Mouse (Mus musculus): Measurements from ENCODE around the gene Gata3. TPM values are rescaled to one million over a fixed set of nuclear protein-coding genes. Genes with fewer than 3 reads are reported as not detected.

Gata3 gene
- polyA plus RNA-seq, 1 experiment from 2014 or later, result 22.6 TPM

DNA sequence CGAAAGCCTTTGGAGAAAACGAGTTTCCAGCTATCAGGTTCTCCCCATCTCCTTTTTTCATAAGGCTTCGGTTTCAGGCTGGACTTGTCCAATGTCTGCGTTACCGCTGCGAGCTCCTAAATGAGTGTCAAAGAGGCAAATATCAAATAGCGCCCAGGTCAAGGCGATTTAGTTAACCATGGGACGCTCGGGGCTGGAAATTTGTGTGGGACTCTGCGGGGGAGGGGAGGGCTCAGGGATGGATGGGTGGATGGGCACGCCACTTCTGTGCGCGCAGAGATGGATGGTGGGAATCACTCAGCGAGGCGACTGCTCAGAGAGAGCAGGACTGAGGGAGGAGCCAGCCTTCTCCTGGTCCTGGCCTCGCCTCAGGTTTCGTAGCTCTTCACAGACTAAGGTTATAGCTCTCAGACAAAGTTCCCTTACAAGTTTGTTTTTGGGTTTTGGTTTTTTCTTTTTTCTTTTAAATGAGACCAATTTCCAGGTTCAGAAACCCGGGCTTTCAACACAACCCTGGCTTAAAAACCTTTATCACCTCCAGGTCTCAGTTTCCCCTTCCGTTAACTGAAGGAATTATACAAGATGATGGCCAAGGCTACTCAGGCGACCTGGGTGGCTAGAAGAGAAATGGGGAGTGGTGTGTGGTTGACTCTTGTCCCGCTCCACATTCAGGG lies 6.4 kb upstream of the Gata3 start:
- Histone ChIP-seq H3K4me1 (peaks cover 9% of the 10 kb centered on the region; the same call in 1 of the 2 replicates), H3K4me3 (peak overlapping the region; percentile 15; the same call in 1 of the 2 replicates), H3K27me3 (peaks cover 79% of the 10 kb centered on the region), H3K27ac (no peak overlapping the region), H3K36me3 (no peaks in the 10 kb centered on the region), H3K9ac (no peak overlapping the region), H3K4me2 (replicated peaks) (peak overlapping the region; percentile 38), H3K9me3 (no peaks in the 10 kb centered on the region)
- no peak; the same call in 1 of the 2 replicates for ATAC-seq (ENCODE audit: insufficient number of reproducible peaks, insufficient read depth, low FRiP score, low TSS enrichment)
- 2% methylated on average over 22 of the region's 22 CpGs for WGBS

DNA sequence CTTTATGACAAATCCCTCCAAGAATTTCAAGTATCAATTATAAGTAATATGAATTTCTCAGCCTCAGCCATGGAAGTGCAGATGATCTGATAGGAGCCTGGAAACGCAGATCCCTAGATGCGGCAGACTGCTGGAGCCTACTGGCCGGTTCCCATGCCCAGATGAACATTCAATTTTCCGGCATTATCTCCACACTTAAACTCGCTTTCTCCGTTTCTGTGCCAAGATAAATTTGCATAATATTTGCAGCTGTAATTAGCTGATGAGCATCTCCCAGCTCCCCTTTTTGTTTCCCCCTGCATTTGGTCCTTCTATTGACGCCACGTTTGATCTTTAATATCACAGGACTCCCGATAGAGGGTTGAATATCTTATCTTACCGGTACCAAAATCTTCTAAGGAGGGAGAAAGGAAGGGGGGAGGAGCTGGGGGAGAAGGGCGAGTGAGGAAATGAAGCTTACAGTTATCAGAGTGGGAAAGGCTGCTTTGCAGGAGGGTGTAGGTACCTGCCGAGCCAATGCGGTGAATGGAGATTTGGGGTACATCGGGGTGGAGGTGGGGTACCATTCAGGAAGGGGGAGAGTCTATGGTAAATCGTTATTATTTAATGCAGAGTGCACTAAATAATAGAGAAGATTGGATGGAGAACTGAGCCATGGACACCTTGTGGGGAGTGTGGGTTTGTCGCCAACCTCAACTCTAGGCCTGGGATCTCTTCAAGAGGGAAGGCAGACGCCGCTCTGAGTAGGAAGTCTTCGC lies 5.2 kb upstream of the Gata3 start:
- Histone ChIP-seq H3K4me3 (no peak overlapping the region), H3K4me2 (replicated peaks) (0 out of 2 replicates have a peak overlapping the region, but pooled peaks have one; percentile 38), H3K4me1 (peaks cover 9% of the 10 kb centered on the region; the same call in 1 of the 2 replicates), H3K36me3 (no peaks in the 10 kb centered on the region), H3K27ac (no peak overlapping the region), H3K9me3 (no peaks in the 10 kb centered on the region), H3K27me3 (peaks cover 91% of the 10 kb centered on the region), H3K9ac (no peak overlapping the region)
- 2% methylated on average over 19 of the region's 19 CpGs for WGBS
- no peak for ATAC-seq (ENCODE audit: insufficient number of reproducible peaks, insufficient read depth, low FRiP score, low TSS enrichment)

DNA sequence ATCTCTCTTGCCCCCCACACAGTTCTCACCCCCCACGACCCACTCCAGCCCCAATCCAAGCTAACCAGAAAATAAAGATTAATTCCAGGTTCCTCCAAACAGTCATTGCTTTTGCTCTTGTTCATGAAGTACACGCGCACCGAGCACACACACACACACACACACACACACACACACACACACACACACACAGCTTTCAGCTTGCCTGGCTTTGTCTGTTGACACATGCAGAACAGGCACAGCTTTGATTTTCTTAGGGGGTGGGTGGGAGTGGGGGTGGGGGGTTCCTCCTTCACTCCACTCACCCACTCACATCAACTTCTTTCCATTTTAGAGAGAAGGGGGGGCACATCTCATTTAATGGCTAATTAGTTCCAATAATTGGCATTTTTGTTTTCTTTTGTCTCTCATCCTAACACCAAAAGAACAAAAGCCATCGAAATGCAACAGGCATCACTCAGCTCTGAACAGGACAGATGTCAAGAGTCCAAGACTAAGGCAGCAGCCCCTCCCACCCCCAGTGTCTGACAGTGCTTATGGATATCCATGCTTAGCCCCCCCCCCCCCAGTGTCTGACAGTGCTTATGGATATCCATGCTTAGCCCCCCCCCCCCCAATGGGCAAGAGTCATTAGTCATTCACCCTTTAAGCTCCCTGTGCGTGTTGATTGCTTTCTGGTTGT lies 3.6 kb upstream of the Gata3 start:
- Histone ChIP-seq H3K36me3 (no peaks in the 10 kb centered on the region), H3K4me1 (peaks cover 14% of the 10 kb centered on the region), H3K27ac (no peak overlapping the region), H3K27me3 (peaks cover 92% of the 10 kb centered on the region), H3K4me2 (replicated peaks) (no peak overlapping the region), H3K4me3 (no peak overlapping the region), H3K9me3 (no peaks in the 10 kb centered on the region), H3K9ac (no peak overlapping the region)
- no peak for ATAC-seq (ENCODE audit: insufficient number of reproducible peaks, insufficient read depth, low FRiP score, low TSS enrichment)
- 1% methylated on average over 5 of the region's 6 CpGs for WGBS

DNA sequence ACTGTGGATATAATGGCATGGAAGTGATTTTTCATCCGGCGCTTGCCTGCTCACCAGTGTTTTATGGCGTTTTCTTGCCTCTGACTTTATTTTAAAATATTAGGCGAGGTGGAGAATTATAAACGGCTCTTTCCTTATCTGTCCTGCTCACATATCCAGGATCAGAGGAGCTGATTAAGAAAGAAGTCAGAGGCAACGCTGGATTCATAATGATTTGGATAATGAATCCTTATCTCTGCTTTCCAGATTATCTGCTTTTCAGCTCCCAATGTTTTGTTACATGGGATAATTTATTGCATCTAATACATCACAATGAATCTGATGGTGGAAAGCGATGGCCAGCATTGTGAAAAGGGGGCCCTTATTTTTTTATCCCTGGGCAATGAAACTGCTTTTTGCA lies 2.7 kb upstream of the Gata3 start:
- no peak overlapping the region for H3K9ac ChIP-seq
- H3K9me3 ChIP-seq, result no peaks in the 10 kb centered on the region
- H3K27ac ChIP-seq, result no peak overlapping the region
- peaks cover 14% of the 10 kb centered on the region for H3K4me1 ChIP-seq
- no peak for ATAC-seq (ENCODE audit: insufficient number of reproducible peaks, insufficient read depth, low FRiP score, low TSS enrichment)
- WGBS, result 6% methylated on average over 7 of the region's 7 CpGs
- no peak overlapping the region for H3K4me2 ChIP-seq (replicated peaks)
- no peaks in the 10 kb centered on the region for H3K36me3 ChIP-seq
- H3K27me3 ChIP-seq, result peaks cover 89% of the 10 kb centered on the region
- H3K4me3 ChIP-seq, result no peak overlapping the region

DNA sequence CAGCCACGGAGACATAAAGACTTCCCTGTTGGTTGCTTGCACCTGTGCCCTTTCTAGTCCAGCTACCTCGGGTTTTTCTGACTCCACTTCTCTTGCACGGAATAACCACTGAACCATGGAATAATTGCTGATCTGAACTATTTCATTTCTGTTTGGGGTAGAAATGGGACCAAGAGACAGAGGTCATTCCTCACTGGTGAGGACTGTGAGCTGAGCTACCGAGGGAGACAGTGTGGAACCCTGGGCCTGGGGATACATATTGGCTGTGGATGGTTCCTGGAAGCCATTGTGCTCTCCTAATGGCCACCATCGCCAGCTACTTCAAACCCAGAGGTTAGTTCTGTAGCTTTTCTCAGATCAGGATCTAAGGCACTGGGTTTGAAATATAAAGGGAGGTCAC lies 1.1 kb upstream of the Gata3 start:
- 2% methylated on average over 5 of the region's 5 CpGs for WGBS
- H3K27ac ChIP-seq, result no peak overlapping the region
- no peaks in the 10 kb centered on the region for H3K9me3 ChIP-seq
- ATAC-seq (ENCODE audit: insufficient number of reproducible peaks, insufficient read depth, low FRiP score, low TSS enrichment), result no peak
- no peak overlapping the region for H3K4me3 ChIP-seq
- H3K27me3 ChIP-seq, result peaks cover 89% of the 10 kb centered on the region
- peaks cover 11% of the 10 kb centered on the region for H3K4me1 ChIP-seq
- H3K9ac ChIP-seq, result no peak overlapping the region
- H3K36me3 ChIP-seq, result no peaks in the 10 kb centered on the region
- H3K4me2 ChIP-seq (replicated peaks), result no peak overlapping the region

DNA sequence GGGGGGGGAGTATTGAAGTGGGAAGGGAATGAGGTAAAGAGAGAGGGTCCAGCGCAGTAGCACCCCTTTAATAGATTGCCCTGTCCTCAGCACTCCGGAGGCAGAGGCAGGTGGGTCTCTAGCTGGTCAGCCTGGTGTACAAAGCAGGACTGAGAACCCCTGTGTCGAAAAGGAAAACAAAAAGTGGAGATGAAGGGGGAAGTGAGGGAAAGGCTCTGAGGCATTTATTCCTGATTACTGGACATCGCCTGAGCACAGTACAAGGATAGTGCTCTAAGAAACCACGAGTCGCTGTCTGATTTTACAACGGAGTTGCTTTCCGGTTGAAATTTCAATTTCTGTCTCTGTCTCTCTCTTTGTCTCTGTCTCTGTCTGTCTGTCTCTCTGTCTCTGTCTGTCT lies 417 bp upstream of the Gata3 start:
- H3K4me1 ChIP-seq, result peaks cover 5% of the 10 kb centered on the region; the same call in 1 of the 2 replicates
- no peak overlapping the region for H3K9ac ChIP-seq
- peak overlapping the region; percentile 42; the same call in 1 of the 2 replicates for H3K4me2 ChIP-seq (replicated peaks)
- WGBS, result 9% methylated on average over 8 of the region's 8 CpGs
- no peak for ATAC-seq (ENCODE audit: insufficient number of reproducible peaks, insufficient read depth, low FRiP score, low TSS enrichment)
- no peaks in the 10 kb centered on the region for H3K36me3 ChIP-seq
- H3K4me3 ChIP-seq, result 0 out of 2 replicates have a peak overlapping the region, but pooled peaks have one; percentile 25
- no peak overlapping the region for H3K27ac ChIP-seq
- H3K27me3 ChIP-seq, result peaks cover 89% of the 10 kb centered on the region
- H3K9me3 ChIP-seq, result no peaks in the 10 kb centered on the region

DNA sequence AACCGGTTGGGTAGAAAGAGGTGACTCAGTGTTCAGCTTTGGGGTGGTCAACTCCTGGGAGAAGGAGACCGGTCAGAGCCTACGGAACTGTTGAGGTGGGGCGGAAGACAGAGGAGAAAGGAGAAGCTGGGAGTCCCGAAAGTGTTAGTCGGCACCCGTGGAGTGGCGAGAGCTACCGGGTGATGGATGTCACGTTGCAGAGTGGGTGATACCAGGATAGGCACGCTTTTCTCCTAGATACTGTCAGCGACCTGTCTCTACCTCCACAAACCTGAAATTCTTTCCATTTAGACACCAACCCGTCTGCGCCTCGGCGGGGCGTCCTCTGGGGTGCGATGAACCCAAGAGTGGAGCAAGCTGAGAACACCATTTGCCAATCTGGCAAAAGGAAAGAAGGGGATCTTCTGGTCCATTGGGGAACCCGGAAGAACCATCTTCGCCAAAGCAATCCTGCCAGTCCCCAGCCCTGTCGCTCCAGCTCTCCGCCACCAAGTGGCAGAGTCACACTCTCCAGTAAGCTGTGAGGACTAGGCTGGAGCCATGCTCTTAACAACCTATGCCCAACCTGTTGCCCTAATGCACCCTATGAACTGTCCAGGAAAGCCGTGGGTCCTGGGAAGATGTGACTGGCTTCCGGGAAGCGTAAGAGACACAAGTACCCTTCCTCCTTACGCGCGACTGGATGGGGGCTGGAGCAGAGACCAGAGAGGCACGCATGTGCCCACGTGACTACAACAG lies 752 bp downstream of the Gata3 start, which contains the start of gene 9230102O04Rik:
Gene 9230102O04Rik (minus strand): TSS at position 628 of the 738 bp plus-strand sequence.
- peak within 1 kb of the TSS; percentile 25; the same call in 1 of the 2 replicates for H3K4me3 ChIP-seq
- H3K9ac ChIP-seq, result no peak within 1 kb of the TSS

DNA sequence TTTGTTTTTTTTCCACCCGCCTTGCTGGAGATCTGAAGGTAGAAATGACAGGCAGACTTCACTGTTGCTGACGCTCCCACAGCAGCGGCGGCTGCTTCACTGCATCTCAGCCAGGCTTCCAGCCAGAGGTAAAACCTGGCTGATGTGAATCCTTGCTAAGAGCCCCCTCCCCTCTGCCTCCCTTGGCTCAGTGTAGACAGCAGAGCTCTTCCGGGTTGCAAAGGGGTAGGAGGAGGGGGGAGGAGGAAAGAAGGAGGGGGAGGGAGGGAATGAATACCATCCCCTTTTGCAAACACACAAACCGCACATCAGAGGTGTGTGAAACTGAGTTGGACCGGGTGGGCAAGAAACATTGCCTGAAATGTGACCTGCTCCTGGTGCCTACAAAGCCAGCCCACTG lies 2.2 kb downstream of the Gata3 start:
- WGBS, result under 1% methylated on average over 7 of the region's 7 CpGs
- 0 out of 2 replicates have a peak overlapping the region, but pooled peaks have one; percentile 12 for H3K4me3 ChIP-seq
- H3K9ac ChIP-seq, result no peak overlapping the region
- H3K27ac ChIP-seq, result no peak overlapping the region
- H3K9me3 ChIP-seq, result no peaks in the 10 kb centered on the region
- peaks cover 8% of the 10 kb centered on the region; the same call in 1 of the 2 replicates for H3K4me1 ChIP-seq
- no peak for ATAC-seq (ENCODE audit: insufficient number of reproducible peaks, insufficient read depth, low FRiP score, low TSS enrichment)
- no peak overlapping the region for H3K4me2 ChIP-seq (replicated peaks)
- no peaks in the 10 kb centered on the region for H3K36me3 ChIP-seq
- peaks cover 83% of the 10 kb centered on the region for H3K27me3 ChIP-seq

More for the DNA sequence above, 752 bp downstream of the Gata3 start, which contains the start of gene 9230102O04Rik:
- H3K9me3 ChIP-seq, result no peaks in the 10 kb centered on the region
- no peaks in the 10 kb centered on the region for H3K36me3 ChIP-seq
- WGBS, result under 1% methylated on average over 30 of the region's 30 CpGs
- H3K4me1 ChIP-seq, result peaks cover 5% of the 10 kb centered on the region; the same call in 1 of the 2 replicates
- peaks cover 87% of the 10 kb centered on the region for H3K27me3 ChIP-seq
- peak; percentile 59; the same call in 1 of the 2 replicates for ATAC-seq (ENCODE audit: insufficient number of reproducible peaks, insufficient read depth, low FRiP score, low TSS enrichment)
- H3K27ac ChIP-seq, result no peak within 1 kb of the TSS
- peak within 1 kb of the TSS; percentile 42 for H3K4me2 ChIP-seq (replicated peaks)

DNA sequence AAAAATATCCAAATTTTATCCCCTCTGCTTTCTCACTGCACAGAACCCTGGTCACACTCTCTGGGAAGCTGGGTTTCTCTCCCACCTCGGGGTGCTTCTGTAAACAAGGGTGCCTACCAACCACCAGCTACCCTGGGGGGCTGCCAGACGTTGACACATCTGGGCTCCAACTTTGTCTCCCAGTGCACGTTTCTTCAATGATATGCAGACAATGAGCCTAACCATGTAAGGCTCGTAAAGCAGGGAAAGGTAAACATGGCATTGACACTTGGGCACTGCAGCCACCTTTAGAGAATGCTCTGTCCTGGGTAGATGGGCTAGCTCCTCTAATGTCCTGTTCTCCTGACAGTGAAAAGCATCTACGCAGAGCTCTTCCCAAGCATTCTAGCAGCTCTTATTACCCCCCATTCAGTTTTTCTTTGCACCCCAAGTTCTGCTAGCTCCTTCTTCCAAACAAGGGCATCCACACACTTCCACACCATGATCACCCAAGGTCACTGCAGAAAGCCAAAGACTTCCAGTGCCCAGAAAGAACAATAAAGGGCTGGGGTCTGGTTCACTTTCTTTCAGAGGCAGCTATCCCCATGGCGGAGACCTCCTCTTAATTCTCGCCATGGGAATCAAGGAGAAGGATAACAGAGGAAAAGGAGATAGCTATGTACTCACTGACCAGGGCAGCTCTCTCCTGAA lies 2.8 kb downstream of the Gata3 start:
- Histone ChIP-seq H3K4me2 (replicated peaks) (no peak overlapping the region), H3K4me1 (peaks cover 12% of the 10 kb centered on the region), H3K9ac (no peak overlapping the region), H3K36me3 (no peaks in the 10 kb centered on the region), H3K4me3 (0 out of 2 replicates have a peak overlapping the region, but pooled peaks have one; percentile 12), H3K9me3 (no peaks in the 10 kb centered on the region), H3K27ac (no peak overlapping the region), H3K27me3 (peaks cover 82% of the 10 kb centered on the region)
- 4% methylated on average over 7 of the region's 7 CpGs for WGBS
- ATAC-seq (ENCODE audit: insufficient number of reproducible peaks, insufficient read depth, low FRiP score, low TSS enrichment), result no peak

DNA sequence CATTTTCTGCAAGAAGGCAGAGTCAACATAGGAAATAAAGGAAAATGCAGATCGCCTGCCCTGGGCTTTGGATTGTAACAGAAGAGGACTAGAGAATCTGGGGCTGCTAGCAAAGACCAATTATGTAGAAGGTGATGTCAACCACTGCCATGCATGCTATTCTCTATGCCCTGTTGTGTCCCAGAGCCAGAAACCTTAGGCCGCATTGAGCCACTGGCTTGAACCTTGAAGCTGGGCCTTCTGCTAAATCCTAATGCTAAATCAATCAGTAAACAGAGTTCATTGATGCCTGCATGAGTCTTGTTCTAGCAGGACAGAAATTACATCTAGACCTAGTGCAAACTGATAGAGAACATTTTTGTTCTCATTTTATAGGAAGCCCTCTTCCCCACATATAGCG lies 3.8 kb downstream of the Gata3 start:
- peaks cover 83% of the 10 kb centered on the region for H3K27me3 ChIP-seq
- no peak overlapping the region for H3K9ac ChIP-seq
- ATAC-seq (ENCODE audit: insufficient number of reproducible peaks, insufficient read depth, low FRiP score, low TSS enrichment), result no peak
- no peak overlapping the region for H3K4me2 ChIP-seq (replicated peaks)
- 16% methylated on average over 3 of the region's 3 CpGs for WGBS
- H3K36me3 ChIP-seq, result no peaks in the 10 kb centered on the region
- H3K4me3 ChIP-seq, result no peak overlapping the region
- H3K9me3 ChIP-seq, result no peaks in the 10 kb centered on the region
- H3K4me1 ChIP-seq, result peaks cover 23% of the 10 kb centered on the region
- no peak overlapping the region for H3K27ac ChIP-seq

Measured in embryonic facial prominence, embryonic 12.5 days (tissue).